Mouse (Mus musculus) liver, embryonic 15.5 days (tissue): Measurements from ENCODE around the gene Spp2. TPM values are rescaled to one million over a fixed set of nuclear protein-coding genes. Genes with fewer than 3 reads are reported as not detected.

Source experiments
- ATAC-seq: fragments of 200-750 bp; cut with Nextera tagmentation; 2 replicates; pipeline ENCODE4 v1.8.0; 2017; ENCODE audit warnings: moderate number of reproducible peaks, mild to moderate bottlenecking, moderate library complexity; ENCODE audit not compliant: insufficient read depth
- H3K27ac ChIP-seq: fragments of 300-500 bp; sonication (generic); replicated peaks from 2 replicates; pipeline ENCODE4 v1.5.1; 2015; ENCODE audit warnings: mild to moderate bottlenecking, inconsistent platforms
- H3K27me3 ChIP-seq: fragments of 300-500 bp; sonication (generic); 2 replicates; pipeline ENCODE4 v1.6.1; 2015; ENCODE audit warnings: mild to moderate bottlenecking, inconsistent platforms
- H3K36me3 ChIP-seq: fragments of 300-500 bp; sonication (generic); replicated peaks from 2 replicates; pipeline ENCODE4 v1.6.1; 2015; ENCODE audit warnings: moderate library complexity, mild to moderate bottlenecking, inconsistent platforms
- H3K4me1 ChIP-seq: fragments of 300-500 bp; sonication (generic); replicated peaks from 2 replicates; pipeline ENCODE4 v1.6.1; 2015; ENCODE audit warnings: inconsistent platforms
- H3K4me2 ChIP-seq: fragments of 300-500 bp; sonication (generic); 2 replicates; pipeline ENCODE4 v1.6.1; 2015; ENCODE audit warnings: moderate library complexity, mild to moderate bottlenecking, inconsistent platforms
- H3K4me3 ChIP-seq: fragments of 300-500 bp; sonication (generic); replicated peaks from 2 replicates; pipeline ENCODE4 v1.5.1; 2015; ENCODE audit warnings: mild to moderate bottlenecking, inconsistent platforms
- H3K9ac ChIP-seq: fragments of 300-500 bp; sonication (generic); 2 replicates; pipeline ENCODE4 v1.6.1; 2015; ENCODE audit warnings: moderate library complexity, mild to moderate bottlenecking, inconsistent platforms
- H3K9me3 ChIP-seq: fragments of 300-500 bp; sonication (generic); replicated peaks from 2 replicates; pipeline ENCODE4 v1.6.1; 2016; ENCODE audit warnings: inconsistent platforms
- WGBS: fragments of 180-500 bp; shearing (Covaris S2); methylation state at CpG from one replicate; pipeline ENCODE4 v1.1.7; 2015; ENCODE audit warnings: mixed read lengths; ENCODE audit not compliant: insufficient replicate concordance; 5-methylcytosine and 5-hydroxymethylcytosine counted together
- polyA plus RNA-seq: library from polyadenylated mRNA; unstranded; fragments of >200 nt; fragmentation: Nextera tagmentation; extraction: Ambion mirVana; gene quantifications from 2 replicates; pipeline ENCODE4 v1.2.1, GENCODE M21; 2015

The Spp2 gene
- polyA plus RNA-seq, 1 experiment from 2014 or later = 386 TPM

- H3K4me2 ChIP-seq = no peak overlapping the region
- ATAC-seq = no peak
- H3K4me3 ChIP-seq = no peak overlapping the region
- H3K27ac ChIP-seq = no peak overlapping the region
- 67% methylated on average over 5 of the region's 5 CpGs for WGBS
- H3K27me3 ChIP-seq = no peaks in the 10 kb centered on the region
- no peaks in the 10 kb centered on the region for H3K4me1 ChIP-seq
- no peak overlapping the region for H3K9ac ChIP-seq
- H3K9me3 ChIP-seq = no peaks in the 10 kb centered on the region
- 0 out of 2 replicates have a peak, but pooled peaks cover 3% of the 10 kb centered on the region for H3K36me3 ChIP-seq
Measured at GRCm38 (mm10) chr1:88412013-88412412, 5.3 kb downstream of the Spp2 start.

DNA sequence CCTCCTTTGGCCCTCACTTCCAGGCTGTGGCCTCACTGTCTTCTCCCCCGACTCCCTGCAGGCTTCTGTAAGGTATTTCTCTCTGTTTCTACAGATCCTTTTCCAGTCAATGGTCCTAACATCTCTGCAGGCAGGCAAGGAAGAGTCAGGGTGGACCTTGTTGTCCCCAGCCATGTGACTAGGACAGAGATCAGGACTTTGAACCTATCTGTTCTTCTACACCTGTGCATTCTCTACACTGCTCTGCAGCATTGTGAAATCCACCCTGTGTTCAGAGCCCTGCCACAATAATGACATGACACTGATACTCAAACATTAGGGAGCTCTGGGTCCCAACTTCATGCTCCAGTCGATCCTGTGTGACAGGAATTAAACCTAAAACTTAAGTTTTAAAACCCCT is 12.2 kb downstream of the Spp2 start:
- H3K4me1 ChIP-seq = peaks cover 5% of the 10 kb centered on the region; the same call in 1 of the 2 replicates
- H3K9me3 ChIP-seq = no peaks in the 10 kb centered on the region
- no peaks in the 10 kb centered on the region for H3K36me3 ChIP-seq
- H3K27ac ChIP-seq = 0 out of 2 replicates have a peak overlapping the region, but pooled peaks have one; percentile 48
- no peak overlapping the region for H3K4me2 ChIP-seq
- WGBS = 35% methylated on average over 2 of the region's 2 CpGs
- H3K9ac ChIP-seq = no peak overlapping the region
- peak; percentile 79 for ATAC-seq
- H3K4me3 ChIP-seq = no peak overlapping the region
- no peaks in the 10 kb centered on the region for H3K27me3 ChIP-seq

DNA sequence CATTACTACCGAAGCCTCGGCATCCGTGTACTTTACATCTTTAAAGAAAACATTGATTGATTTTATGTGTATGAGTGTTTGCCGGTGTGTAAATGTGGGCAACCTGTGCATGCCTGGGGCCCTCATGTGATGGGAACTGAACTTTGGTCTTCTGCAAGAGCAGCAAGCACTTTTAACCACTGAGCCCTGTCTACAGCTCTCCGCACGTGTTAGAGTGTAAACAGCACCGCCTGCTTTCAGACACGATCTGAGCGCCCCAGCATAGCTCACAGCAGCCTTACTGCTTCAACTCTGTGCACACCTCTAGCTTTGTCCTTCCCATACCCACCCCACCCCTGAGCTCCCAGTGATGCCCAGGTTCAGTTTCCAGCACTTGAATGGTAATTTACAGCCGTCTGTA is 15.3 kb downstream of the Spp2 start:
- Histone ChIP-seq H3K4me2 (no peak overlapping the region), H3K9me3 (no peaks in the 10 kb centered on the region), H3K4me1 (peaks cover 5% of the 10 kb centered on the region; the same call in 1 of the 2 replicates), H3K27me3 (no peaks in the 10 kb centered on the region), H3K4me3 (no peak overlapping the region), H3K9ac (no peak overlapping the region), H3K36me3 (no peaks in the 10 kb centered on the region), H3K27ac (no peak overlapping the region)
- 66% methylated on average over 10 of the region's 10 CpGs for WGBS
- peak; percentile 48; the same call in 1 of the 2 replicates for ATAC-seq

DNA sequence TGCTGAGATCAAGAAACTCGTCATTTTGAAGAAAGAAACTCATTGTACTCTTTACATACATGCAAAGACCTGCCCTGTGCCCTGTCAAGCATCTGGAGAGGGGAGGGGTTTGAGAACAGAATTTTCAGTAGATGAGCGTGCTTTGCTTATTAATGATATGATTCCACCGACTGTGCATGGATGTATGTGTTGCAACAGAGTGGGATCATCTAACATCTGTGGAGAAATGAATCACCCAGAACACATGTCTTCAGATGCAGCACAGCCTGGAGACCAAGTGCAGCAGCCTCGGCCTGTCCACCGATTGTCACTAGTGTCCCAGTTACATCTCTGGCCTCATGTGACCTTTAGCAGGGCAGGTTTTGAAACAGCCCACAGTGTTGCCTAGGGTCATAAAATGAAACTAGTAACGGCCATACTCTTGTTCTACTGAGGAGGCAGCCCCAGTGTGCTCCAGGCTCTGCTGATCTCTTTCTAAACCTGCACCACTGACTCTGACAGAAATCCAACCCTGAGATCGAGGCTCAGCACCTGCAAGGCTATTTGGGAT is 16.2 kb downstream of the Spp2 start:
- Histone ChIP-seq H3K27me3 (no peaks in the 10 kb centered on the region), H3K27ac (no peak overlapping the region), H3K36me3 (no peaks in the 10 kb centered on the region), H3K9me3 (no peaks in the 10 kb centered on the region), H3K4me1 (peaks cover 5% of the 10 kb centered on the region; the same call in 1 of the 2 replicates), H3K9ac (no peak overlapping the region), H3K4me2 (no peak overlapping the region), H3K4me3 (no peak overlapping the region)
- ATAC-seq = no peak
- whole genome bisulfite sequencing = 50% methylated on average over 7 of the region's 7 CpGs

GRCm38 (mm10) chr1:88424602-88425252 is 18.0 kb downstream of the Spp2 start:
- H3K9ac ChIP-seq = no peak overlapping the region
- no peak for ATAC-seq
- H3K4me2 ChIP-seq = no peak overlapping the region
- WGBS = 22% methylated on average over 8 of the region's 8 CpGs
- no peaks in the 10 kb centered on the region for H3K27me3 ChIP-seq
- H3K36me3 ChIP-seq = no peaks in the 10 kb centered on the region
- H3K27ac ChIP-seq = no peak overlapping the region
- H3K4me3 ChIP-seq = no peak overlapping the region
- H3K9me3 ChIP-seq = no peaks in the 10 kb centered on the region
- H3K4me1 ChIP-seq = no peaks in the 10 kb centered on the region

DNA sequence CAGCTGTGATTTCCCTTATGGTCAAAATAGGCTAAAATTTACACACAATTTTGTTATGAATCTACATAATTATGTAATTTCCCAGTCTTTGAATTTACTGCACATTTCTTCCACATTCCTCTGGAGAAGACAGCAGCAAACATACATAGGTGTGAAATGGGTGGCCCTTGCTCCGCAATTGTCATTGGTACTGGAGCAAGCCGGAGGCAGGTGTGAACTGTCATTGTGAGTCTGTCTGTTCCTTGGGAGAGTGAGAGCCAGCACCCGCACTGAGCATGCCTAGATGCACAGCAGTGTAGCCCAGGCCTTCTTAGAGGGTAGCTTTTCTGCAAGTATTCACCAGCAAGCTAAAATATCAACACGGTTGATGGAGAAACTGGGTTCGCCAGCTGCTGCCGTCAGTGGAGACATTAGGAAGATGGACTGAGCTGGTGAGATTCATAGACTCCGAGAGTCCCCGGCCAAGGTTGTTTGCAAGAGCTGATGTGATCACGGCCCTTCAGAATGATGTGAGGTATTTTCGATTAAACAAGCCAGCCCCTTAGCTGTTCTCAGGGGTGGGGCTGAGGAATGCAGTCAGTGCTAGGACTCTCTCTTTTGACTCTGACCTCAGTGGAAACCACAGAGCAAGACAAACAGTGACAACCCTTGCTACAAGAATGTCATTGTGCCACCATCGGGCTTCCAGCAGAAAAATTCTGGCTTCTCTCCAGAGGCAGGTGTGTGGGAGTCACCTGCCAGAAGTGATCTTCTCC is 21.4 kb downstream of the Spp2 start:
- Histone ChIP-seq H3K4me3 (no peak overlapping the region), H3K4me1 (no peaks in the 10 kb centered on the region), H3K27ac (no peak overlapping the region), H3K36me3 (no peaks in the 10 kb centered on the region), H3K9me3 (no peaks in the 10 kb centered on the region), H3K4me2 (no peak overlapping the region), H3K9ac (no peak overlapping the region), H3K27me3 (no peaks in the 10 kb centered on the region)
- 60% methylated on average over 11 of the region's 11 CpGs for WGBS
- ATAC-seq = no peak

- no peaks in the 10 kb centered on the region for H3K4me1 ChIP-seq
- H3K36me3 ChIP-seq = no peaks in the 10 kb centered on the region
- H3K27me3 ChIP-seq = no peaks in the 10 kb centered on the region
- H3K9ac ChIP-seq = no peak overlapping the region
- no peak overlapping the region for H3K27ac ChIP-seq
- H3K4me3 ChIP-seq = no peak overlapping the region
- no peaks in the 10 kb centered on the region for H3K9me3 ChIP-seq
- H3K4me2 ChIP-seq = no peak overlapping the region
- WGBS = 29% methylated on average over 1 of the region's 1 CpGs
- no peak for ATAC-seq
Measured at GRCm38 (mm10) chr1:88429413-88429812, 22.7 kb downstream of the Spp2 start.

GRCm38 (mm10) chr1:88431262-88431661 is 24.5 kb downstream of the Spp2 start:
- Histone ChIP-seq H3K9ac (no peak overlapping the region), H3K4me1 (no peaks in the 10 kb centered on the region), H3K4me3 (no peak overlapping the region), H3K27ac (no peak overlapping the region), H3K4me2 (no peak overlapping the region), H3K27me3 (no peaks in the 10 kb centered on the region), H3K36me3 (no peaks in the 10 kb centered on the region), H3K9me3 (no peaks in the 10 kb centered on the region)
- WGBS = 64% methylated on average over 4 of the region's 4 CpGs
- ATAC-seq = no peak

DNA sequence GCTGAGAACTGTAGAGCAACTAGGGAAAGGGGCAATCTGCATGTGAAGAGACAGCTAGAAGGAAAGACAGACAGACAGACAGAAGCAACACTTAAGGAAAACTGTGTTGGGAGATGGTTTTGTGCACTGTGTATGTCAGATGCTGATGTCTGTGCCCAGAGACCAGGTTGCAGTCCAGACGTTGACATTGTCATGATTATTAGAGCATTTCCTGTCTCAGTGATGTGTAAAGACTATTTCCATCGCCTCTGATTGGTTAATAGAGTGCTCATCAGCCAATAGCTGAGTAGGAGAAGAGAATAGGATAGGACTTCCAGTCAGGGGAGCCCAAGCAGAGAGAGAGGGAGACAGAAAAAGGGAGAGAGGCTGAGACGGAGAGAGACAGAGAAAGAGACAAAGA is 25.8 kb downstream of the Spp2 start:
- Histone ChIP-seq H3K4me3 (no peak overlapping the region), H3K9me3 (no peaks in the 10 kb centered on the region), H3K27ac (no peak overlapping the region), H3K27me3 (no peaks in the 10 kb centered on the region), H3K36me3 (no peaks in the 10 kb centered on the region), H3K9ac (no peak overlapping the region), H3K4me1 (no peaks in the 10 kb centered on the region), H3K4me2 (no peak overlapping the region)
- 36% methylated on average over 3 of the region's 3 CpGs for WGBS
- ATAC-seq = no peak

- no peaks in the 10 kb centered on the region for H3K27me3 ChIP-seq
- no peaks in the 10 kb centered on the region for H3K4me1 ChIP-seq
- H3K27ac ChIP-seq = no peak overlapping the region
- no peaks in the 10 kb centered on the region for H3K36me3 ChIP-seq
- no peak for ATAC-seq
- WGBS = 38% methylated on average over 6 of the region's 6 CpGs
- H3K9ac ChIP-seq = no peak overlapping the region
- no peaks in the 10 kb centered on the region for H3K9me3 ChIP-seq
- H3K4me3 ChIP-seq = no peak overlapping the region
- no peak overlapping the region for H3K4me2 ChIP-seq
Measured at GRCm38 (mm10) chr1:88433096-88433883, 26.5 kb downstream of the Spp2 start.

DNA sequence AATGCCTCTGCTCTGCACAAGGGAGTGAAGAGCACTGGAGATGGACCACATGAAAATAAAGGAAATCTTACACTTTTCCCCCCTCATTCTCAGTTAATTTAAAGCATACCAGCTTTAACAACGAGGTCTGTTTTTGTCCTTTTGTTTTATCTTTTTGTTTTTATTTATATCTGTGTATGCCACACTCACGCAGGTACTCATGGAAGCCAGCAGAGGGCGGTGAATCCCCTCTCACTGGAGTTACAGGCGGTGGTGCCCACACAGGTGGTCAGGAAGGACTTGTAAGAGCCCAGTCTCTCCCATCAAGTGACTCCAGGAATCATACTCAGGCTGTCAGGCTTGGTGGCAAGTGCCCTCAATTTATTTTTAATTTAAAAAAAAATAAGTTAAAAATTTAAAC is 27.3 kb downstream of the Spp2 start:
- WGBS = 60% methylated on average over 4 of the region's 4 CpGs
- Histone ChIP-seq H3K36me3 (no peaks in the 10 kb centered on the region), H3K9ac (no peak overlapping the region), H3K4me3 (no peak overlapping the region), H3K4me1 (no peaks in the 10 kb centered on the region), H3K27me3 (no peaks in the 10 kb centered on the region), H3K4me2 (no peak overlapping the region), H3K9me3 (no peaks in the 10 kb centered on the region), H3K27ac (no peak overlapping the region)
- no peak for ATAC-seq
